Mouse (Mus musculus) neural tube, embryonic 11.5 days (tissue): ENCODE measurements around the gene Nt5dc2. TPM values are rescaled to one million over a fixed set of nuclear protein-coding genes. Genes with fewer than 3 reads are reported as not detected.

Experiments
- ATAC-seq: fragments of 200-750 bp; cut with Nextera tagmentation; 2 replicates; pipeline ENCODE4 v1.8.0; 2017; ENCODE audit warnings: moderate number of reproducible peaks, mild to moderate bottlenecking, moderate TSS enrichment, moderate library complexity; ENCODE audit not compliant: insufficient read depth, low FRiP score, low TSS enrichment
- DNase-seq: peaks from one replicate; pipeline ENCODE4 v3.0.0-alpha.2; 2015; ENCODE audit warnings: low spot score
- H3K27ac ChIP-seq: fragments of 300-500 bp; sonication (generic); 2 replicates; pipeline ENCODE4 v1.5.1; 2014; ENCODE audit warnings: low read depth, mild to moderate bottlenecking, low read length
- H3K27me3 ChIP-seq: fragments of 300-500 bp; sonication (generic); 2 replicates; pipeline ENCODE4 v1.6.1; 2014; ENCODE audit warnings: mild to moderate bottlenecking, low read length, mixed read lengths; ENCODE audit not compliant: control insufficient read depth, insufficient read depth
- H3K36me3 ChIP-seq: fragments of 300-500 bp; sonication (generic); 2 replicates; pipeline ENCODE4 v1.6.1; 2014; ENCODE audit warnings: mild to moderate bottlenecking, low read length, moderate library complexity, mixed read lengths; ENCODE audit not compliant: control insufficient read depth, insufficient read depth
- H3K4me1 ChIP-seq: fragments of 300-500 bp; sonication (generic); 2 replicates; pipeline ENCODE4 v1.6.1; 2014; ENCODE audit warnings: low read length, mixed read lengths; ENCODE audit not compliant: control insufficient read depth, insufficient read depth
- H3K4me2 ChIP-seq: fragments of 300-500 bp; sonication (generic); 2 replicates; pipeline ENCODE4 v1.6.1; 2014; ENCODE audit warnings: low read depth, mild to moderate bottlenecking, moderate library complexity
- H3K4me3 ChIP-seq: fragments of 300-500 bp; sonication (generic); 2 replicates; pipeline ENCODE4 v1.5.1; 2014; ENCODE audit warnings: low read depth, low read length
- H3K9ac ChIP-seq: fragments of 300-500 bp; sonication (generic); 2 replicates; pipeline ENCODE4 v1.6.1; 2014; ENCODE audit warnings: mild to moderate bottlenecking, low read length
- H3K9me3 ChIP-seq: fragments of 300-500 bp; sonication (generic); 2 replicates; pipeline ENCODE4 v1.6.1; 2016; ENCODE audit warnings: low read length; ENCODE audit not compliant: control insufficient read depth
- WGBS: fragments of 180-500 bp; shearing (Covaris S2); extraction: QIAGEN DNeasy Blood & Tissue Kit; methylation state at CpG from one replicate; pipeline ENCODE4 v1.1.7; 2014; 5-methylcytosine and 5-hydroxymethylcytosine counted together
- polyA plus RNA-seq: library from polyadenylated mRNA; unstranded; fragments of >200 nt; fragmentation: Nextera tagmentation; extraction: Ambion mirVana; gene quantifications from 2 replicates; pipeline ENCODE4 v1.2.1, GENCODE M21; 2014

Gene Nt5dc2
- polyA plus RNA-seq, 1 experiment from 2014 or later = 588 TPM

- Histone ChIP-seq H3K4me2 (no peak overlapping the region), H3K9ac (no peak overlapping the region), H3K27me3 (no peaks in the 10 kb centered on the region), H3K36me3 (peaks cover 66% of the 10 kb centered on the region), H3K9me3 (no peaks in the 10 kb centered on the region), H3K4me3 (no peak overlapping the region), H3K4me1 (no peaks in the 10 kb centered on the region), H3K27ac (no peak overlapping the region)
- no peak for DNase-seq
- no peak for ATAC-seq
- 87% methylated on average over 2 of the region's 2 CpGs for whole genome bisulfite sequencing
These were observed 52.0 kb downstream of the Nt5dc2 start for GRCm38 (mm10) chr14:31182786-31183290.

DNA sequence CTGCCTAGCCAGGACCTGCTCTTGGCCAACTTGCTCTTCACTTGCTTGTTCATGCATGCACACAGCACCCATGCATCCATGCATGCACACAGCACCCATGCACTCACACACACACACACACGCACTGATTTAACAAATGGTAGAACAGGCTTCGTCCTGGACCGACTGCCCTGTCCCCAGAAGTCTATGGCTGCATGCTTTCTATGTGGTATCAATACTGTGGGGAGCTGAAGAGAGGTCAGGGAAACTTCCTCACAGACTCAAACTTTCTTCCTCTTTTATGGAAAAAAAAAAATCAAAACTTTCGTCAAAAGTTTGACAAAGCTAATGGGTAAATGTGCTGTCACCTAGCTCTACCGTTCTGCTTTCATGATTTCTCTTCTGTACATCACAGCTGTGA lies 52.7 kb downstream of the Nt5dc2 start:
- Histone ChIP-seq H3K36me3 (peaks cover 67% of the 10 kb centered on the region), H3K9me3 (no peaks in the 10 kb centered on the region), H3K4me1 (no peaks in the 10 kb centered on the region), H3K27me3 (no peaks in the 10 kb centered on the region), H3K9ac (no peak overlapping the region), H3K4me2 (no peak overlapping the region), H3K4me3 (no peak overlapping the region), H3K27ac (no peak overlapping the region)
- DNase-seq (no peak), ATAC-seq (no peak)
- 92% methylated on average over 5 of the region's 5 CpGs for WGBS

DNA sequence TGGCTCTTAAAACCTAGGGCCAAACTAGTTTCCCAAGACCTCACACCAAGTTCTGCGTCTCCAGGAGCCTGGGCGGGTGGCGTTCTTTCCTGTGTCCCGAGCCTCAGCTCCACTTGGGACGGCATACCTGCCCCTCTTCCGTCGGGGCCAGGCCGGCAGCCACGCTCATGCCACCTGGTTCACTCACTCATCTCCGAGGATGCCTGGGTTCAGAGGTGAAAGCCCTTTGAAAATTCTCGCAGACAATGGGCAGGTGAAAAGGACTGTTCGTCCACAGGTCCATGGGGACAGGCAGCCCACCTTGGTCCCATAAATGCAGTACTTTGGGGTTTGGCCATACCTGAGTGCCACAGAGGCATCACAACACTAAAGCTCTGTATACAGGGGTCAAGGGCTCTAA lies 53.3 kb downstream of the Nt5dc2 start:
- H3K27me3 ChIP-seq = no peaks in the 10 kb centered on the region
- H3K9me3 ChIP-seq = no peaks in the 10 kb centered on the region
- DNase-seq (no peak), ATAC-seq (no peak)
- H3K4me2 ChIP-seq = no peak overlapping the region
- peaks cover 62% of the 10 kb centered on the region for H3K36me3 ChIP-seq
- H3K27ac ChIP-seq = no peak overlapping the region
- H3K4me1 ChIP-seq = no peaks in the 10 kb centered on the region
- H3K4me3 ChIP-seq = no peak overlapping the region
- no peak overlapping the region for H3K9ac ChIP-seq
- WGBS = 95% methylated on average over 12 of the region's 12 CpGs

DNA sequence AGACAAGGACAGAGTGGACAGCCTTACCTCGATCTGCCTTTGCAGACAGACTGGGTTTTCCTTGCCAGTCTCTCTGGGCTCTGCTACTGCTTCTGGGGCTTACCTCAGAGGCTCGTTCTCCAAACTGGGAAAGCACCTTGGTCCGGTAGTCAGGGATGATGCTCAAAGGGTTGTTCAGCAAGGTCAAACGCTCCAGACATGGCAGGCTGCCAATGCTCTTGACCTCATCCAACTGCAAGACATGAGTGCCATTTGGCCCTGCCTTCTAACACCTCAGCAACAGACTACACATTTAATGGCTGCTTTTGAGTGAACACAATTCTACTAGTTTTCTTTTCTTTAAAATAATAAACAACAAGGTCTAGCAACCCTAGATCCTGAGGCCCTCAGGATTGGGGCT lies 55.8 kb downstream of the Nt5dc2 start:
- DNase-seq = no peak
- 89% methylated on average over 4 of the region's 4 CpGs for WGBS
- Histone ChIP-seq H3K4me1 (no peaks in the 10 kb centered on the region), H3K27me3 (no peaks in the 10 kb centered on the region), H3K4me2 (no peak overlapping the region), H3K4me3 (no peak overlapping the region), H3K9me3 (no peaks in the 10 kb centered on the region), H3K36me3 (peaks cover 63% of the 10 kb centered on the region), H3K27ac (no peak overlapping the region), H3K9ac (no peak overlapping the region)
- ATAC-seq = no peak

Other genes starting within 250 kb of the Nt5dc2 start
- not detected in 2 replicates for gene Itih4, start 244.6 kb upstream of the Nt5dc2 start, polyA plus RNA-seq
- gene Itih3, start 207.3 kb upstream of the Nt5dc2 start, polyA plus RNA-seq = 0.23 TPM in 1 of 2 replicates, not detected in the other
- not detected in 2 replicates for gene Itih1, start 187.8 kb upstream of the Nt5dc2 start, polyA plus RNA-seq
- 15.9 and 17.0 TPM in 2 replicates for gene Nek4, start 179.7 kb upstream of the Nt5dc2 start, polyA plus RNA-seq
- 54.9 and 59.2 TPM in 2 replicates for gene Glt8d1, start 129.7 kb upstream of the Nt5dc2 start, polyA plus RNA-seq
- gene Spcs1, start 129.4 kb upstream of the Nt5dc2 start, polyA plus RNA-seq = 260 and 262 TPM in 2 replicates
- 120 and 122 TPM in 2 replicates for gene Pbrm1, start 111.9 kb upstream of the Nt5dc2 start, polyA plus RNA-seq
- gene Gnl3, start 111.9 kb upstream of the Nt5dc2 start, polyA plus RNA-seq = 101 and 107 TPM in 2 replicates
- 58.9 and 62.5 TPM in 2 replicates for gene Smim4, start 2.1 kb upstream of the Nt5dc2 start, polyA plus RNA-seq
- 18.7 and 23.8 TPM in 2 replicates for gene Stab1, start 37.6 kb downstream of the Nt5dc2 start, polyA plus RNA-seq
- gene Tnnc1, start 77.3 kb downstream of the Nt5dc2 start, polyA plus RNA-seq = 63.0 and 83.2 TPM in 2 replicates
- gene Nisch, start 85.9 kb downstream of the Nt5dc2 start, polyA plus RNA-seq = 322 and 326 TPM in 2 replicates
- gene Sema3g, start 86.8 kb downstream of the Nt5dc2 start, polyA plus RNA-seq = 0.21 and 0.50 TPM in 2 replicates
- gene Phf7, start 120.3 kb downstream of the Nt5dc2 start, polyA plus RNA-seq = 12.7 and 13.1 TPM in 2 replicates
- 113 and 125 TPM in 2 replicates for gene Bap1, start 120.4 kb downstream of the Nt5dc2 start, polyA plus RNA-seq
- gene Dnah1, start 192.8 kb downstream of the Nt5dc2 start, polyA plus RNA-seq = 5.9 and 7.6 TPM in 2 replicates
- gene Capn7, start 205.6 kb downstream of the Nt5dc2 start, polyA plus RNA-seq = 51.0 and 52.0 TPM in 2 replicates